Mouse (Mus musculus) lung, embryonic 15.5 days (tissue): ENCODE data around the gene Far2. TPM values are rescaled to one million over a fixed set of nuclear protein-coding genes. Genes with fewer than 3 reads are reported as not detected.
A peak's percentile ranks its signal among the peaks of the same experiment; 100 is the strongest.

Source experiments
- ATAC-seq: fragments of 200-750 bp; cut with Nextera tagmentation; 2 replicates; pipeline ENCODE4 v1.8.0; 2017; ENCODE audit warnings: moderate number of reproducible peaks, borderline replicate concordance; ENCODE audit not compliant: low FRiP score, low TSS enrichment; ENCODE audit errors: extremely low read depth
- H3K27ac ChIP-seq: fragments of 300-500 bp; sonication (generic); 2 replicates; pipeline ENCODE4 v1.5.1; 2015; ENCODE audit warnings: moderate library complexity, mild to moderate bottlenecking, inconsistent platforms
- H3K27me3 ChIP-seq: fragments of 300-500 bp; sonication (generic); 2 replicates; pipeline ENCODE4 v1.6.1; 2015; ENCODE audit warnings: inconsistent platforms
- H3K36me3 ChIP-seq: fragments of 300-500 bp; sonication (generic); 2 replicates; pipeline ENCODE4 v1.6.1; 2015; ENCODE audit warnings: inconsistent platforms
- H3K4me1 ChIP-seq: fragments of 300-500 bp; sonication (generic); 2 replicates; pipeline ENCODE4 v1.6.1; 2015; ENCODE audit warnings: inconsistent platforms
- H3K4me2 ChIP-seq: fragments of 300-500 bp; sonication (generic); 2 replicates; pipeline ENCODE4 v1.6.1; 2015; ENCODE audit warnings: inconsistent platforms, mild to moderate bottlenecking, moderate library complexity
- H3K4me3 ChIP-seq: fragments of 300-500 bp; sonication (generic); 2 replicates; pipeline ENCODE4 v1.5.1; 2015; ENCODE audit warnings: mild to moderate bottlenecking, inconsistent platforms
- H3K9ac ChIP-seq: fragments of 300-500 bp; sonication (generic); 2 replicates; pipeline ENCODE4 v1.6.1; 2015; ENCODE audit warnings: inconsistent platforms
- H3K9me3 ChIP-seq: fragments of 300-500 bp; sonication (generic); 2 replicates; pipeline ENCODE4 v1.6.1; 2016; ENCODE audit warnings: inconsistent platforms
- WGBS: fragments of 180-500 bp; shearing (Covaris S2); methylation state at CpG from one replicate; pipeline ENCODE4 v1.1.7; 2015; 5-methylcytosine and 5-hydroxymethylcytosine counted together
- polyA plus RNA-seq: library from polyadenylated mRNA; unstranded; fragments of >200 nt; fragmentation: Nextera tagmentation; extraction: Ambion mirVana; gene quantifications from 2 replicates; pipeline ENCODE4 v1.2.1, GENCODE M21; 2015

Gene Far2
- 8.1 and 8.5 TPM in 2 replicates for polyA plus RNA-seq

- Histone ChIP-seq H3K27me3 (0 out of 2 replicates have a peak, but pooled peaks cover 12% of the 10 kb centered on the region), H3K9me3 (no peaks in the 10 kb centered on the region), H3K4me1 (peaks cover 3% of the 10 kb centered on the region; the same call in 1 of the 2 replicates), H3K27ac (no peak within 1 kb of the TSS), H3K36me3 (no peaks in the 10 kb centered on the region), H3K4me3 (peak within 1 kb of the TSS; percentile 42), H3K4me2 (peak within 1 kb of the TSS; percentile 86), H3K9ac (peak within 1 kb of the TSS; percentile 42)
- 2% methylated on average over 33 of the region's 34 CpGs for WGBS
- peak; percentile 69; the same call in 1 of the 2 replicates for ATAC-seq
These were observed at the start of gene Far2 for GRCm38 (mm10) chr6:148046881-148047649. TSS of gene Far2 (plus strand) at chr6:148047259.

- peaks cover 3% of the 10 kb centered on the region; the same call in 1 of the 2 replicates for H3K4me1 ChIP-seq
- peak; percentile 27; the same call in 1 of the 2 replicates for ATAC-seq
- no peaks in the 10 kb centered on the region for H3K27me3 ChIP-seq
- no peaks in the 10 kb centered on the region for H3K9me3 ChIP-seq
- no peak overlapping the region for H3K4me3 ChIP-seq
- H3K4me2 ChIP-seq = no peak overlapping the region
- no peak overlapping the region for H3K9ac ChIP-seq
- WGBS = 85% methylated on average over 2 of the region's 2 CpGs
- H3K27ac ChIP-seq = no peak overlapping the region
- H3K36me3 ChIP-seq = no peaks in the 10 kb centered on the region
These were observed 46.6 kb upstream of the Far2 start for GRCm38 (mm10) chr6:148000483-148000882.

GRCm38 (mm10) chr6:148001071-148001470, 46.0 kb upstream of the Far2 start:
- 21% methylated on average over 3 of the region's 3 CpGs for WGBS
- no peaks in the 10 kb centered on the region for H3K9me3 ChIP-seq
- peak; percentile 41; the same call in 1 of the 2 replicates for ATAC-seq

GRCm38 (mm10) chr6:148006118-148006837, 40.8 kb upstream of the Far2 start:
- Histone ChIP-seq H3K4me3 (no peak overlapping the region), H3K36me3 (no peaks in the 10 kb centered on the region), H3K4me1 (peaks cover 9% of the 10 kb centered on the region; the same call in 1 of the 2 replicates), H3K4me2 (no peak overlapping the region), H3K27ac (peak overlapping the region; percentile 67), H3K27me3 (no peaks in the 10 kb centered on the region), H3K9me3 (no peaks in the 10 kb centered on the region), H3K9ac (no peak overlapping the region)
- peak; percentile 79 for ATAC-seq
- 38% methylated on average over 11 of the region's 11 CpGs for WGBS

More at GRCm38 (mm10) chr6:148001071-148001470, 46.0 kb upstream of the Far2 start:
- no peak overlapping the region for H3K4me2 ChIP-seq
- peaks cover 9% of the 10 kb centered on the region; the same call in 1 of the 2 replicates for H3K4me1 ChIP-seq
- H3K4me3 ChIP-seq = no peak overlapping the region
- H3K27me3 ChIP-seq = no peaks in the 10 kb centered on the region
- no peak overlapping the region for H3K27ac ChIP-seq
- no peaks in the 10 kb centered on the region for H3K36me3 ChIP-seq
- H3K9ac ChIP-seq = no peak overlapping the region

- Histone ChIP-seq H3K27me3 (no peaks in the 10 kb centered on the region), H3K9ac (no peak overlapping the region), H3K4me3 (no peak overlapping the region), H3K36me3 (no peaks in the 10 kb centered on the region), H3K9me3 (no peaks in the 10 kb centered on the region), H3K4me2 (no peak overlapping the region), H3K4me1 (no peaks in the 10 kb centered on the region), H3K27ac (no peak overlapping the region)
- ATAC-seq = no peak
- 57% methylated on average over 1 of the region's 1 CpGs for WGBS
These were observed 6.3 kb upstream of the Far2 start for GRCm38 (mm10) chr6:148040759-148041158.

- no peak for ATAC-seq
- Histone ChIP-seq H3K9ac (peak overlapping the region; percentile 42; the same call in 1 of the 2 replicates), H3K4me3 (peak overlapping the region; percentile 42), H3K4me1 (peaks cover 3% of the 10 kb centered on the region; the same call in 1 of the 2 replicates), H3K4me2 (peak overlapping the region; percentile 86), H3K27ac (no peak overlapping the region), H3K36me3 (no peaks in the 10 kb centered on the region), H3K27me3 (0 out of 2 replicates have a peak, but pooled peaks cover 12% of the 10 kb centered on the region), H3K9me3 (no peaks in the 10 kb centered on the region)
These were observed 560 bp downstream of the Far2 start for GRCm38 (mm10) chr6:148047650-148047988.

GRCm38 (mm10) chr6:148063131-148063530, 16.1 kb downstream of the Far2 start:
- Histone ChIP-seq H3K36me3 (no peaks in the 10 kb centered on the region), H3K9me3 (no peaks in the 10 kb centered on the region), H3K9ac (no peak overlapping the region), H3K4me1 (no peaks in the 10 kb centered on the region), H3K27ac (no peak overlapping the region), H3K4me2 (no peak overlapping the region), H3K4me3 (no peak overlapping the region), H3K27me3 (no peaks in the 10 kb centered on the region)
- 80% methylated on average over 3 of the region's 3 CpGs for WGBS
- ATAC-seq = no peak

- H3K9ac ChIP-seq = no peak overlapping the region
- no peak overlapping the region for H3K27ac ChIP-seq
- no peaks in the 10 kb centered on the region for H3K9me3 ChIP-seq
These were observed 19.2 kb downstream of the Far2 start for GRCm38 (mm10) chr6:148066267-148066666.

GRCm38 (mm10) chr6:148068786-148069185, 21.7 kb downstream of the Far2 start:
- 80% methylated on average over 4 of the region's 4 CpGs for WGBS
- Histone ChIP-seq H3K4me3 (no peak overlapping the region), H3K4me1 (no peaks in the 10 kb centered on the region), H3K36me3 (no peaks in the 10 kb centered on the region), H3K27ac (no peak overlapping the region), H3K27me3 (no peaks in the 10 kb centered on the region), H3K9ac (no peak overlapping the region), H3K9me3 (no peaks in the 10 kb centered on the region), H3K4me2 (no peak overlapping the region)
- ATAC-seq = no peak

More at GRCm38 (mm10) chr6:148066267-148066666, 19.2 kb downstream of the Far2 start:
- no peak for ATAC-seq
- WGBS = 47% methylated on average over 5 of the region's 5 CpGs
- Histone ChIP-seq H3K36me3 (no peaks in the 10 kb centered on the region), H3K4me1 (no peaks in the 10 kb centered on the region), H3K4me3 (no peak overlapping the region), H3K27me3 (no peaks in the 10 kb centered on the region), H3K4me2 (no peak overlapping the region)

GRCm38 (mm10) chr6:148073599-148073998, 26.5 kb downstream of the Far2 start:
- H3K27ac ChIP-seq = no peak overlapping the region
- H3K4me3 ChIP-seq = no peak overlapping the region
- ATAC-seq = no peak
- H3K4me1 ChIP-seq = no peaks in the 10 kb centered on the region
- no peak overlapping the region for H3K4me2 ChIP-seq
- no peaks in the 10 kb centered on the region for H3K27me3 ChIP-seq
- 75% methylated on average over 3 of the region's 3 CpGs for WGBS
- no peak overlapping the region for H3K9ac ChIP-seq
- H3K36me3 ChIP-seq = no peaks in the 10 kb centered on the region
- H3K9me3 ChIP-seq = no peaks in the 10 kb centered on the region

GRCm38 (mm10) chr6:148074211-148074864, 27.3 kb downstream of the Far2 start:
- H3K4me3 ChIP-seq = no peak overlapping the region
- H3K4me1 ChIP-seq = no peaks in the 10 kb centered on the region
- no peaks in the 10 kb centered on the region for H3K9me3 ChIP-seq
- no peak for ATAC-seq
- no peaks in the 10 kb centered on the region for H3K36me3 ChIP-seq
- H3K27me3 ChIP-seq = no peaks in the 10 kb centered on the region
- H3K9ac ChIP-seq = no peak overlapping the region
- H3K4me2 ChIP-seq = no peak overlapping the region
- H3K27ac ChIP-seq = no peak overlapping the region
